Mouse (Mus musculus): ENCODE results near the gene Zbtb22. TPM values are rescaled to one million over a fixed set of nuclear protein-coding genes. Genes with fewer than 3 reads are reported as not detected.
"Not testable (repeated sequence)": the region's sequence is repeated elsewhere in the genome, so short reads cannot be mapped to it uniquely, and the experiment has no call there.

The Zbtb22 gene
- polyA plus RNA-seq, 1 experiment from 2014 or later, result 16.8 TPM

GRCm38 (mm10) chr17:33947430-33948089 is 31.9 kb downstream of the Zbtb22 start:
- no peak for ATAC-seq (ENCODE audit: low FRiP score)
- Histone ChIP-seq H3K27ac (no peak overlapping the region), H3K27me3 (no peaks in the 10 kb centered on the region), H3K9me3 (no peaks in the 10 kb centered on the region), H3K4me1 (replicated peaks) (peaks cover 41% of the 10 kb centered on the region), H3K4me3 (no peak overlapping the region), H3K4me2 (no peak overlapping the region), H3K36me3 (peaks cover 82% of the 10 kb centered on the region), H3K9ac (peak overlapping the region; percentile 29; the same call in 1 of the 2 replicates)
- 96% methylated on average over 10 of the region's 10 CpGs for WGBS

GRCm38 (mm10) chr17:33948090-33948904 is 32.6 kb downstream of the Zbtb22 start:
- no peak for ATAC-seq (ENCODE audit: low FRiP score)
- no peak overlapping the region for H3K27ac ChIP-seq
- H3K4me2 ChIP-seq, result no peak overlapping the region
- H3K4me1 ChIP-seq (replicated peaks), result peaks cover 48% of the 10 kb centered on the region
- H3K9me3 ChIP-seq, result no peaks in the 10 kb centered on the region
- H3K36me3 ChIP-seq, result peaks cover 83% of the 10 kb centered on the region
- no peak overlapping the region for H3K9ac ChIP-seq
- no peak overlapping the region for H3K4me3 ChIP-seq
- no peaks in the 10 kb centered on the region for H3K27me3 ChIP-seq
- 92% methylated on average over 22 of the region's 22 CpGs for WGBS

GRCm38 (mm10) chr17:33948905-33949537 is 33.3 kb downstream of the Zbtb22 start:
- Histone ChIP-seq H3K27ac (no peak overlapping the region), H3K9me3 (no peaks in the 10 kb centered on the region), H3K36me3 (peaks cover 83% of the 10 kb centered on the region), H3K9ac (peak overlapping the region; percentile 83; the same call in 1 of the 2 replicates), H3K4me1 (replicated peaks) (peaks cover 55% of the 10 kb centered on the region), H3K27me3 (no peaks in the 10 kb centered on the region), H3K4me3 (no peak overlapping the region), H3K4me2 (peak overlapping the region; percentile 93)
- no peak for ATAC-seq (ENCODE audit: low FRiP score)
- 91% methylated on average over 19 of the region's 19 CpGs for WGBS

GRCm38 (mm10) chr17:33950131-33950625 is 34.5 kb downstream of the Zbtb22 start:
- peaks cover 73% of the 10 kb centered on the region for H3K36me3 ChIP-seq
- H3K9ac ChIP-seq, result peak overlapping the region; percentile 83
- H3K27me3 ChIP-seq, result no peaks in the 10 kb centered on the region
- 0 out of 2 replicates have a peak, but pooled peaks have one; percentile 2 for ATAC-seq (ENCODE audit: low FRiP score)
- H3K4me3 ChIP-seq, result peak overlapping the region; percentile 57
- H3K4me2 ChIP-seq, result peak overlapping the region; percentile 93
- WGBS, result 74% methylated on average over 10 of the region's 10 CpGs
- no peaks in the 10 kb centered on the region for H3K9me3 ChIP-seq
- peaks cover 64% of the 10 kb centered on the region for H3K4me1 ChIP-seq (replicated peaks)
- H3K27ac ChIP-seq, result peak overlapping the region; percentile 94

- Histone ChIP-seq H3K9me3 (no peaks in the 10 kb centered on the region), H3K36me3 (peaks cover 64% of the 10 kb centered on the region), H3K27me3 (no peaks in the 10 kb centered on the region), H3K27ac (peak within 1 kb of the TSS; percentile 94), H3K4me2 (peak within 1 kb of the TSS; percentile 93), H3K4me3 (peak within 1 kb of the TSS; percentile 57), H3K9ac (peak within 1 kb of the TSS; percentile 83), H3K4me1 (replicated peaks) (peaks cover 64% of the 10 kb centered on the region)
- 1% methylated on average over 45 of the region's 45 CpGs for WGBS
- ATAC-seq (ENCODE audit: low FRiP score), result peak; percentile 75
Measured at GRCm38 (mm10) chr17:33951021-33951946, 35.6 kb downstream of the Zbtb22 start, which contains the start of gene B3galt4. Gene B3galt4, minus strand, starts transcription at chr17:33951488.

GRCm38 (mm10) chr17:33952015-33952414 is 36.3 kb downstream of the Zbtb22 start:
- Histone ChIP-seq H3K27ac (peak overlapping the region; percentile 94), H3K9ac (peak overlapping the region; percentile 83), H3K4me3 (peak overlapping the region; percentile 57), H3K36me3 (peaks cover 59% of the 10 kb centered on the region), H3K4me1 (replicated peaks) (peaks cover 71% of the 10 kb centered on the region), H3K4me2 (peak overlapping the region; percentile 93)
- not testable (repeated sequence) for H3K27me3 ChIP-seq; H3K9me3 ChIP-seq; ATAC-seq (ENCODE audit: low FRiP score)
- WGBS, result 74% methylated on average over 13 of the region's 13 CpGs

- Histone ChIP-seq H3K4me2 (no peak overlapping the region), H3K27ac (0 out of 2 replicates have a peak overlapping the region, but pooled peaks have one; percentile 23), H3K9ac (peak overlapping the region; percentile 97; the same call in 1 of the 2 replicates), H3K36me3 (peaks cover 54% of the 10 kb centered on the region), H3K9me3 (no peaks in the 10 kb centered on the region), H3K4me3 (no peak overlapping the region), H3K27me3 (no peaks in the 10 kb centered on the region), H3K4me1 (replicated peaks) (peaks cover 80% of the 10 kb centered on the region)
- WGBS, result 84% methylated on average over 4 of the region's 4 CpGs
- no peak for ATAC-seq (ENCODE audit: low FRiP score)
Measured at GRCm38 (mm10) chr17:33952879-33953278, 37.2 kb downstream of the Zbtb22 start.

- no peaks in the 10 kb centered on the region for H3K9me3 ChIP-seq
- peak overlapping the region; percentile 97; the same call in 1 of the 2 replicates for H3K9ac ChIP-seq
- WGBS, result 94% methylated on average over 3 of the region's 3 CpGs
- no peak for ATAC-seq (ENCODE audit: low FRiP score)
- H3K36me3 ChIP-seq, result peaks cover 54% of the 10 kb centered on the region
- H3K27me3 ChIP-seq, result no peaks in the 10 kb centered on the region
- H3K4me1 ChIP-seq (replicated peaks), result peaks cover 81% of the 10 kb centered on the region
- H3K4me2 ChIP-seq, result peak overlapping the region; percentile 90; the same call in 1 of the 2 replicates
- H3K27ac ChIP-seq, result no peak overlapping the region
- H3K4me3 ChIP-seq, result no peak overlapping the region
Measured at GRCm38 (mm10) chr17:33953310-33953709, 37.6 kb downstream of the Zbtb22 start.

GRCm38 (mm10) chr17:33953961-33954565 is 38.4 kb downstream of the Zbtb22 start:
- Histone ChIP-seq H3K4me3 (peak overlapping the region; percentile 95), H3K27me3 (no peaks in the 10 kb centered on the region), H3K9ac (peak overlapping the region; percentile 97), H3K4me2 (peak overlapping the region; percentile 90), H3K36me3 (peaks cover 54% of the 10 kb centered on the region), H3K27ac (0 out of 2 replicates have a peak overlapping the region, but pooled peaks have one; percentile 40), H3K4me1 (replicated peaks) (peaks cover 75% of the 10 kb centered on the region), H3K9me3 (no peaks in the 10 kb centered on the region)
- no peak for ATAC-seq (ENCODE audit: low FRiP score)
- 44% methylated on average over 5 of the region's 5 CpGs for WGBS

GRCm38 (mm10) chr17:33954646-33955554 is 39.2 kb downstream of the Zbtb22 start:
- Histone ChIP-seq H3K4me2 (peak overlapping the region; percentile 90), H3K27me3 (no peaks in the 10 kb centered on the region), H3K27ac (peak overlapping the region; percentile 93), H3K4me3 (peak overlapping the region; percentile 95), H3K9ac (peak overlapping the region; percentile 97), H3K9me3 (no peaks in the 10 kb centered on the region), H3K4me1 (replicated peaks) (peaks cover 66% of the 10 kb centered on the region), H3K36me3 (peaks cover 54% of the 10 kb centered on the region)
- peak; percentile 44 for ATAC-seq (ENCODE audit: low FRiP score)
- WGBS, result 2% methylated on average over 33 of the region's 33 CpGs

Measured in hindbrain, embryonic 13.5 days (tissue).